Mouse (Mus musculus): ENCODE results near the gene Zscan4f.
"Not testable (repeated sequence)": the region's sequence is repeated elsewhere in the genome, so short reads cannot be mapped to it uniquely, and the experiment has no call there.

Zscan4f gene

GRCm38 (mm10) chr7:11397615-11398014 is at the start of gene Zscan4f:
Gene Zscan4f, plus strand, starts transcription at chr7:11397915.
- not testable (repeated sequence) for DNase-seq

DNA sequence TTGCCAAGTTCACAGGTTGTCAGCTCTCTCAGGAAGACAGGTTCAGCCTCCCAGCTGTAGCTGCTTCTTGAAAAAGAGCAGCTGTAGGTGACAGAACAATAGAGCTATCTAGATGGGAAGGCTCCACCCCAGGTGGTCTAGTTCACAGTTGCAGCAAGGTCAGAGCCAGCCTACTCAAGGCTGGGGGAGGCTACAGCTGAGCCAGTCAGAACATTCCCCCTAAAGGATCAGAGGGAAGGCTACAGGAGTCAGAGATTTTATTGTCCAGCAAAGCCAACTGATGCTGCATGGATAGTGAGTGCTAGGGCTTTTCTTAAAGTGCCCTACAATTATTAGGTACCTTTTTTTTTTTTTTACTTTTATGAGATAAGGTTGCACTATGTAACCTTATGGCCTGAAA is 13.1 kb upstream of the Zscan4f start:
- not testable (repeated sequence) for DNase-seq
